Mouse (Mus musculus): ENCODE data around the gene Fgb. TPM values are rescaled to one million over a fixed set of nuclear protein-coding genes. Genes with fewer than 3 reads are reported as not detected.

Gene Fgb
- total RNA-seq, 2 experiments from 2014 or later = not detected

- intact Hi-C loops (cut with DNase I) = no loop called here
- no peak for DNase-seq (ENCODE audit: extremely low spot score in 1 of 2, low spot score in 2 of 2)
Observed at GRCm38 (mm10) chr3:83033801-83034200, 15.9 kb downstream of the Fgb start.

- no peak for DNase-seq (ENCODE audit: extremely low spot score in 1 of 2, low spot score in 2 of 2)
- intact Hi-C loops (cut with DNase I) = no loop called here
Observed at GRCm38 (mm10) chr3:83032746-83033308, 16.8 kb downstream of the Fgb start.

GRCm38 (mm10) chr3:83030331-83030730 is 19.3 kb downstream of the Fgb start:
- intact Hi-C loops (cut with DNase I) = no loop called here
- no peak for DNase-seq (ENCODE audit: extremely low spot score in 1 of 2, low spot score in 2 of 2)

- intact Hi-C loops (cut with DNase I) = no loop called here
- DNase-seq (ENCODE audit: extremely low spot score in 1 of 2, low spot score in 2 of 2) = no peak
Observed at GRCm38 (mm10) chr3:83027546-83028251, 22.0 kb downstream of the Fgb start.

GRCm38 (mm10) chr3:83025475-83026301 is 24.0 kb downstream of the Fgb start, which contains the start of gene Fga:
Fga (plus strand) TSS chr3:83026076.
- intact Hi-C loops (cut with DNase I) = no loop called here
- no peak for DNase-seq (ENCODE audit: extremely low spot score in 1 of 2, low spot score in 2 of 2)

- no peak for DNase-seq (ENCODE audit: extremely low spot score in 1 of 2, low spot score in 2 of 2)
- intact Hi-C loops (cut with DNase I) = no loop called here
Observed at GRCm38 (mm10) chr3:83025036-83025435, 24.6 kb downstream of the Fgb start.

- no peak for DNase-seq (ENCODE audit: extremely low spot score in 1 of 2, low spot score in 2 of 2)
- intact Hi-C loops (cut with DNase I) = no loop called here
Observed at GRCm38 (mm10) chr3:83021176-83021575, 28.5 kb downstream of the Fgb start.

GRCm38 (mm10) chr3:83020387-83020786 is 29.3 kb downstream of the Fgb start:
- DNase-seq (ENCODE audit: extremely low spot score in 1 of 2, low spot score in 2 of 2) = no peak
- intact Hi-C loops (cut with DNase I) = no loop called here

- intact Hi-C loops (cut with DNase I) = no loop called here
Observed at GRCm38 (mm10) chr3:83016236-83016635, 33.4 kb downstream of the Fgb start.

GRCm38 (mm10) chr3:83013951-83014350 is 35.7 kb downstream of the Fgb start:
- intact Hi-C loops (cut with DNase I) = no loop called here
- DNase-seq (ENCODE audit: extremely low spot score in 1 of 2, low spot score in 2 of 2) = no peak

More at GRCm38 (mm10) chr3:83016236-83016635, 33.4 kb downstream of the Fgb start:
- DNase-seq (ENCODE audit: extremely low spot score in 1 of 2, low spot score in 2 of 2) = no peak

GRCm38 (mm10) chr3:83012636-83013035 is 37.0 kb downstream of the Fgb start:
- intact Hi-C loops (cut with DNase I) = no loop called here
- no peak for DNase-seq (ENCODE audit: extremely low spot score in 1 of 2, low spot score in 2 of 2)

- no peak for DNase-seq (ENCODE audit: extremely low spot score in 1 of 2, low spot score in 2 of 2)
- intact Hi-C loops (cut with DNase I) = no loop called here
Observed at GRCm38 (mm10) chr3:83011565-83011964, 38.1 kb downstream of the Fgb start.

- no peak for DNase-seq (ENCODE audit: extremely low spot score in 1 of 2, low spot score in 2 of 2)
- intact Hi-C loops (cut with DNase I) = no loop called here
Observed at GRCm38 (mm10) chr3:83011136-83011535, 38.5 kb downstream of the Fgb start.

- intact Hi-C loops (cut with DNase I) = no loop called here
- DNase-seq (ENCODE audit: extremely low spot score in 1 of 2, low spot score in 2 of 2) = no peak
Observed at GRCm38 (mm10) chr3:83010291-83010690, 39.4 kb downstream of the Fgb start.

- DNase-seq (ENCODE audit: extremely low spot score in 1 of 2, low spot score in 2 of 2) = no peak
- intact Hi-C loops (cut with DNase I) = no loop called here
Observed at GRCm38 (mm10) chr3:83007557-83007956, 42.1 kb downstream of the Fgb start, which contains the start of gene Fgg. Fgg (plus strand) TSS chr3:83007724.

GRCm38 (mm10) chr3:83004801-83005200 is 44.9 kb downstream of the Fgb start:
- intact Hi-C loops (cut with DNase I) = no loop called here
- no peak for DNase-seq (ENCODE audit: extremely low spot score in 1 of 2, low spot score in 2 of 2)

- intact Hi-C loops (cut with DNase I) = no loop called here
- DNase-seq (ENCODE audit: extremely low spot score in 1 of 2, low spot score in 2 of 2) = no peak
Observed at GRCm38 (mm10) chr3:83003068-83003467, 46.6 kb downstream of the Fgb start.

GRCm38 (mm10) chr3:83002191-83002590 is 47.5 kb downstream of the Fgb start:
- DNase-seq (ENCODE audit: extremely low spot score in 1 of 2, low spot score in 2 of 2) = peak in 1 of 2 experiments; percentile 18
- intact Hi-C loops (cut with DNase I) = no loop called here

GRCm38 (mm10) chr3:82999995-83000394 is 49.7 kb downstream of the Fgb start:
- DNase-seq (ENCODE audit: extremely low spot score in 1 of 2, low spot score in 2 of 2) = no peak
- intact Hi-C loops (cut with DNase I) = loop anchor here (1.0 to 5.0 kb wide), 2 partner anchors 53 to 272 kb away; no protein-coding TSS in a partner anchor
